Mouse (Mus musculus) stomach, postnatal 0 days (tissue): ENCODE results near the gene Nhsl2. TPM values are rescaled to one million over a fixed set of nuclear protein-coding genes. Genes with fewer than 3 reads are reported as not detected.

ENCODE experiments used
- ATAC-seq: fragments of 200-750 bp; cut with Nextera tagmentation; 2 replicates; pipeline ENCODE4 v1.8.0; 2017; ENCODE audit not compliant: low FRiP score, low TSS enrichment
- DNase-seq: peaks from one replicate; pipeline ENCODE4 v3.0.0-alpha.2; 2016; ENCODE audit warnings: low spot score
- H3K27ac ChIP-seq: fragments of 300-500 bp; sonication (generic); replicated peaks from 2 replicates; pipeline ENCODE4 v1.5.1; 2014; ENCODE audit warnings: mild to moderate bottlenecking, control low read depth
- H3K27me3 ChIP-seq: fragments of 300-500 bp; sonication (generic); 2 replicates; pipeline ENCODE4 v1.6.1; 2014; ENCODE audit warnings: low read length; ENCODE audit not compliant: control insufficient read depth, insufficient read depth
- H3K36me3 ChIP-seq: fragments of 300-500 bp; sonication (generic); 2 replicates; pipeline ENCODE4 v1.6.1; 2014; ENCODE audit warnings: low read length, mixed read lengths; ENCODE audit not compliant: control insufficient read depth, insufficient read depth
- H3K4me1 ChIP-seq: fragments of 300-500 bp; sonication (generic); replicated peaks from 2 replicates; pipeline ENCODE4 v1.6.1; 2014; ENCODE audit warnings: antibody characterized with exemption; ENCODE audit not compliant: control insufficient read depth, insufficient read depth
- H3K4me2 ChIP-seq: fragments of 300-500 bp; sonication (generic); replicated peaks from 2 replicates; pipeline ENCODE4 v1.6.1; 2014; ENCODE audit warnings: low read depth, mild to moderate bottlenecking, control low read depth, moderate library complexity
- H3K4me3 ChIP-seq: fragments of 300-500 bp; sonication (generic); 2 replicates; pipeline ENCODE4 v1.5.1; 2014; ENCODE audit warnings: low read depth, low read length, control low read depth
- H3K9ac ChIP-seq: fragments of 300-500 bp; sonication (generic); 2 replicates; pipeline ENCODE4 v1.6.1; 2014; ENCODE audit warnings: mild to moderate bottlenecking, low read length, control low read depth, mixed read lengths
- H3K9me3 ChIP-seq: fragments of 300-500 bp; sonication (generic); 2 replicates; pipeline ENCODE4 v1.6.1; 2016; ENCODE audit warnings: low read length; ENCODE audit not compliant: control insufficient read depth
- CTCF ChIP-seq: IDR thresholded peaks from 2 replicates; pipeline ENCODE4 v1.5.1; 2016; ENCODE audit warnings: antibody characterized with exemption, low read depth, mild to moderate bottlenecking, moderate library complexity
- EP300 ChIP-seq: optimal IDR thresholded peaks from 2 replicates; pipeline ENCODE3; 2016; ENCODE audit warnings: antibody characterized with exemption
- WGBS: fragments of 180-500 bp; shearing (Covaris S2); extraction: QIAGEN DNeasy Blood & Tissue Kit; methylation state at CpG from one replicate; pipeline ENCODE4 v1.1.7; 2014; 5-methylcytosine and 5-hydroxymethylcytosine counted together
- polyA plus RNA-seq: library from polyadenylated mRNA; unstranded; fragments of >200 nt; fragmentation: Nextera tagmentation; extraction: Ambion mirVana; gene quantifications from 2 replicates; pipeline ENCODE4 v1.2.1, GENCODE M21; 2015

Gene Nhsl2
- polyA plus RNA-seq, 1 experiment from 2014 or later, result 2.2 TPM

GRCm38 (mm10) chrX:102035671-102036070, 186.5 kb downstream of the Nhsl2 start:
- H3K27me3 ChIP-seq, result no peaks in the 10 kb centered on the region
- no peaks in the 10 kb centered on the region for H3K9me3 ChIP-seq
- ATAC-seq (no peak), DNase-seq (no peak)
- H3K27ac ChIP-seq, result no peak overlapping the region
- no peak overlapping the region for H3K4me2 ChIP-seq
- H3K4me1 ChIP-seq, result no peaks in the 10 kb centered on the region
- no peak overlapping the region for H3K4me3 ChIP-seq
- 39% methylated on average over 3 of the region's 3 CpGs for WGBS
- H3K9ac ChIP-seq, result no peak overlapping the region
- TF ChIP-seq EP300, result no peak
- TF ChIP-seq CTCF, result no peak
- H3K36me3 ChIP-seq, result no peaks in the 10 kb centered on the region

GRCm38 (mm10) chrX:102036866-102037361, 187.7 kb downstream of the Nhsl2 start:
- WGBS, result 85% methylated on average over 3 of the region's 3 CpGs
- ATAC-seq, result no peak; the same call in 1 of the 2 replicates

GRCm38 (mm10) chrX:102037506-102037905, 188.3 kb downstream of the Nhsl2 start:
- no peaks in the 10 kb centered on the region for H3K36me3 ChIP-seq
- ATAC-seq, result no peak
- no peak overlapping the region for H3K4me3 ChIP-seq
- no peaks in the 10 kb centered on the region for H3K9me3 ChIP-seq
- H3K4me1 ChIP-seq, result no peaks in the 10 kb centered on the region
- WGBS, result 70% methylated on average over 2 of the region's 2 CpGs
- no peak for DNase-seq
- no peak overlapping the region for H3K9ac ChIP-seq
- H3K27ac ChIP-seq, result no peak overlapping the region
- H3K4me2 ChIP-seq, result no peak overlapping the region
- TF ChIP-seq CTCF (no peak), EP300 (no peak)
- no peaks in the 10 kb centered on the region for H3K27me3 ChIP-seq

More at GRCm38 (mm10) chrX:102036866-102037361, 187.7 kb downstream of the Nhsl2 start:
- no peak for DNase-seq
- H3K36me3 ChIP-seq, result no peaks in the 10 kb centered on the region
- H3K9ac ChIP-seq, result no peak overlapping the region
- H3K9me3 ChIP-seq, result no peaks in the 10 kb centered on the region
- H3K27ac ChIP-seq, result no peak overlapping the region
- H3K4me2 ChIP-seq, result no peak overlapping the region
- no peaks in the 10 kb centered on the region for H3K27me3 ChIP-seq
- H3K4me3 ChIP-seq, result no peak overlapping the region
- no peaks in the 10 kb centered on the region for H3K4me1 ChIP-seq
- TF ChIP-seq CTCF (no peak), EP300 (no peak)

- 67% methylated on average over 7 of the region's 7 CpGs for WGBS
Observed at GRCm38 (mm10) chrX:102041562-102041961, 192.4 kb downstream of the Nhsl2 start.

GRCm38 (mm10) chrX:102042386-102042785, 193.2 kb downstream of the Nhsl2 start:
- H3K36me3 ChIP-seq, result no peaks in the 10 kb centered on the region
- no peak overlapping the region for H3K9ac ChIP-seq
- 78% methylated on average over 4 of the region's 4 CpGs for WGBS
- no peaks in the 10 kb centered on the region for H3K4me1 ChIP-seq
- no peaks in the 10 kb centered on the region for H3K27me3 ChIP-seq
- no peaks in the 10 kb centered on the region for H3K9me3 ChIP-seq
- H3K4me3 ChIP-seq, result no peak overlapping the region
- TF ChIP-seq EP300, result no peak
- no peak for TF ChIP-seq CTCF
- ATAC-seq (no peak), DNase-seq (no peak)
- H3K27ac ChIP-seq, result no peak overlapping the region
- H3K4me2 ChIP-seq, result no peak overlapping the region

More at GRCm38 (mm10) chrX:102041562-102041961, 192.4 kb downstream of the Nhsl2 start:
- H3K27ac ChIP-seq, result no peak overlapping the region
- H3K36me3 ChIP-seq, result no peaks in the 10 kb centered on the region
- no peaks in the 10 kb centered on the region for H3K4me1 ChIP-seq
- H3K9me3 ChIP-seq, result no peaks in the 10 kb centered on the region
- no peak overlapping the region for H3K4me3 ChIP-seq
- TF ChIP-seq CTCF, result no peak
- TF ChIP-seq EP300, result no peak
- DNase-seq, result no peak
- H3K4me2 ChIP-seq, result no peak overlapping the region
- H3K27me3 ChIP-seq, result no peaks in the 10 kb centered on the region
- H3K9ac ChIP-seq, result no peak overlapping the region
- no peak for ATAC-seq

GRCm38 (mm10) chrX:102050552-102050951, 201.4 kb downstream of the Nhsl2 start:
- no peaks in the 10 kb centered on the region for H3K36me3 ChIP-seq
- no peak for DNase-seq
- no peak overlapping the region for H3K9ac ChIP-seq
- TF ChIP-seq EP300 (no peak), CTCF (no peak)
- no peaks in the 10 kb centered on the region for H3K27me3 ChIP-seq
- H3K4me2 ChIP-seq, result no peak overlapping the region
- no peak for ATAC-seq
- no peaks in the 10 kb centered on the region for H3K9me3 ChIP-seq
- no peak overlapping the region for H3K4me3 ChIP-seq
- 69% methylated on average over 6 of the region's 6 CpGs for WGBS
- H3K27ac ChIP-seq, result no peak overlapping the region
- H3K4me1 ChIP-seq, result no peaks in the 10 kb centered on the region
